Mouse (Mus musculus) midbrain, embryonic 12.5 days (tissue): ENCODE data around the gene Ube2e1. TPM values are rescaled to one million over a fixed set of nuclear protein-coding genes. Genes with fewer than 3 reads are reported as not detected.
A peak's percentile ranks its signal among the peaks of the same experiment; 100 is the strongest.
"Not testable (repeated sequence)": the region's sequence is repeated elsewhere in the genome, so short reads cannot be mapped to it uniquely, and the experiment has no call there.

ENCODE experiments used
- ATAC-seq: fragments of 200-750 bp; cut with Nextera tagmentation; 2 replicates; pipeline ENCODE4 v1.8.0; 2017; ENCODE audit warnings: low read depth, moderate TSS enrichment, moderate library complexity; ENCODE audit not compliant: low FRiP score
- H3K27ac ChIP-seq: fragments of 300-500 bp; sonication (generic); replicated peaks from 2 replicates; pipeline ENCODE4 v1.5.1; 2016; ENCODE audit warnings: mild to moderate bottlenecking
- H3K27me3 ChIP-seq: fragments of 300-500 bp; sonication (generic); 2 replicates; pipeline ENCODE4 v1.6.1; 2016; ENCODE audit warnings: mild to moderate bottlenecking
- H3K36me3 ChIP-seq: fragments of 300-500 bp; sonication (generic); 2 replicates; pipeline ENCODE4 v1.6.1; 2016
- H3K4me1 ChIP-seq: fragments of 300-500 bp; sonication (generic); 2 replicates; pipeline ENCODE4 v1.6.1; 2016
- H3K4me2 ChIP-seq: fragments of 300-500 bp; sonication (generic); replicated peaks from 2 replicates; pipeline ENCODE4 v1.6.1; 2016; ENCODE audit warnings: mild to moderate bottlenecking, moderate library complexity
- H3K4me3 ChIP-seq: fragments of 300-500 bp; sonication (generic); 2 replicates; pipeline ENCODE4 v1.5.1; 2016; ENCODE audit warnings: mild to moderate bottlenecking
- H3K9ac ChIP-seq: fragments of 300-500 bp; sonication (generic); replicated peaks from 2 replicates; pipeline ENCODE4 v1.6.1; 2016; ENCODE audit warnings: mild to moderate bottlenecking, moderate library complexity
- H3K9me3 ChIP-seq: fragments of 300-500 bp; sonication (generic); 2 replicates; pipeline ENCODE4 v1.6.1; 2016; ENCODE audit warnings: mild to moderate bottlenecking
- WGBS: fragments of 180-500 bp; shearing (Covaris S2); methylation state at CpG from one replicate; pipeline ENCODE4 v1.1.7; 2016; 5-methylcytosine and 5-hydroxymethylcytosine counted together
- polyA plus RNA-seq: library from polyadenylated mRNA; unstranded; fragments of >200 nt; fragmentation: Nextera tagmentation; extraction: Ambion mirVana; gene quantifications from 2 replicates; pipeline ENCODE4 v1.2.1, GENCODE M21; 2016

Gene Ube2e1
- polyA plus RNA-seq, 1 experiment from 2014 or later: 189 TPM

- no peaks in the 10 kb centered on the region for H3K4me1 ChIP-seq
- H3K27ac ChIP-seq: no peak overlapping the region
- ATAC-seq: no peak
- no peak overlapping the region for H3K4me2 ChIP-seq
- no peak overlapping the region for H3K4me3 ChIP-seq
- H3K36me3 ChIP-seq: peaks cover 36% of the 10 kb centered on the region
- 91% methylated on average over 5 of the region's 5 CpGs for WGBS
- no peaks in the 10 kb centered on the region for H3K9me3 ChIP-seq
- H3K27me3 ChIP-seq: no peaks in the 10 kb centered on the region
- H3K9ac ChIP-seq: no peak overlapping the region
Observed at GRCm38 (mm10) chr14:18280375-18280774, 51.3 kb downstream of the Ube2e1 start.

GRCm38 (mm10) chr14:18274526-18274925, 57.1 kb downstream of the Ube2e1 start:
- no peaks in the 10 kb centered on the region for H3K27me3 ChIP-seq
- ATAC-seq: no peak
- H3K4me3 ChIP-seq: no peak overlapping the region
- H3K9me3 ChIP-seq: no peaks in the 10 kb centered on the region
- 69% methylated on average over 1 of the region's 1 CpGs for WGBS
- H3K4me1 ChIP-seq: peaks cover 8% of the 10 kb centered on the region
- H3K27ac ChIP-seq: no peak overlapping the region
- H3K36me3 ChIP-seq: peaks cover 21% of the 10 kb centered on the region
- no peak overlapping the region for H3K9ac ChIP-seq
- no peak overlapping the region for H3K4me2 ChIP-seq

GRCm38 (mm10) chr14:18271666-18272065, 60.0 kb downstream of the Ube2e1 start:
- WGBS: 6% methylated on average over 6 of the region's 7 CpGs
- no peak for ATAC-seq
- Histone ChIP-seq H3K4me1 (peaks cover 12% of the 10 kb centered on the region), H3K9me3 (no peaks in the 10 kb centered on the region), H3K4me3 (peak overlapping the region; percentile 93), H3K27ac (no peak overlapping the region), H3K4me2 (peak overlapping the region; percentile 51), H3K36me3 (peaks cover 19% of the 10 kb centered on the region), H3K27me3 (no peaks in the 10 kb centered on the region), H3K9ac (peak overlapping the region; percentile 62; the same call in 1 of the 2 replicates)

- Histone ChIP-seq H3K4me2 (peak within 1 kb of the TSS; percentile 72), H3K27me3 (no peaks in the 10 kb centered on the region), H3K9ac (peak within 1 kb of the TSS; percentile 96), H3K36me3 (peaks cover 20% of the 10 kb centered on the region), H3K27ac (peak within 1 kb of the TSS; percentile 84), H3K4me3 (peak within 1 kb of the TSS; percentile 93), H3K9me3 (no peaks in the 10 kb centered on the region), H3K4me1 (peaks cover 12% of the 10 kb centered on the region)
- WGBS: under 1% methylated on average over 78 of the region's 78 CpGs
- ATAC-seq: peak; percentile 100
Observed at GRCm38 (mm10) chr14:18270529-18271441, 60.9 kb downstream of the Ube2e1 start, which contains the start of the genes Nkiras1 and Rpl15. Nkiras1 (plus strand) TSS chr14:18271136. Rpl15 (minus strand) TSS chr14:18271391.

- H3K4me2 ChIP-seq: peak overlapping the region; percentile 72
- H3K9ac ChIP-seq: peak overlapping the region; percentile 96
- H3K36me3 ChIP-seq: peaks cover 24% of the 10 kb centered on the region
- WGBS: 2% methylated on average over 24 of the region's 24 CpGs
- H3K4me3 ChIP-seq: peak overlapping the region; percentile 93
- not testable (repeated sequence) for H3K9me3 ChIP-seq, ATAC-seq, H3K27me3 ChIP-seq
- H3K27ac ChIP-seq: peak overlapping the region; percentile 84
- H3K4me1 ChIP-seq: peaks cover 12% of the 10 kb centered on the region
Observed at GRCm38 (mm10) chr14:18269947-18270528, 61.6 kb downstream of the Ube2e1 start.

- Histone ChIP-seq H3K4me3 (no peak overlapping the region), H3K27me3 (no peaks in the 10 kb centered on the region), H3K4me2 (no peak overlapping the region), H3K27ac (no peak overlapping the region), H3K36me3 (peaks cover 32% of the 10 kb centered on the region), H3K9me3 (no peaks in the 10 kb centered on the region), H3K4me1 (no peaks in the 10 kb centered on the region), H3K9ac (no peak overlapping the region)
- 77% methylated on average over 4 of the region's 4 CpGs for WGBS
- peak; percentile 20; the same call in 1 of the 2 replicates for ATAC-seq
Observed at GRCm38 (mm10) chr14:18263427-18263826, 68.2 kb downstream of the Ube2e1 start.

GRCm38 (mm10) chr14:18261203-18261602, 70.5 kb downstream of the Ube2e1 start:
- Histone ChIP-seq H3K27me3 (no peaks in the 10 kb centered on the region), H3K9ac (no peak overlapping the region), H3K4me3 (no peak overlapping the region), H3K27ac (no peak overlapping the region), H3K4me1 (no peaks in the 10 kb centered on the region), H3K4me2 (no peak overlapping the region), H3K36me3 (peaks cover 16% of the 10 kb centered on the region; the same call in 1 of the 2 replicates), H3K9me3 (no peaks in the 10 kb centered on the region)
- 86% methylated on average over 3 of the region's 3 CpGs for WGBS
- ATAC-seq: no peak

GRCm38 (mm10) chr14:18242638-18243130, 89.0 kb downstream of the Ube2e1 start:
- no peak overlapping the region for H3K27ac ChIP-seq
- WGBS: 85% methylated on average over 21 of the region's 21 CpGs
- no peak overlapping the region for H3K4me2 ChIP-seq
- H3K36me3 ChIP-seq: no peaks in the 10 kb centered on the region
- no peaks in the 10 kb centered on the region for H3K27me3 ChIP-seq
- H3K4me3 ChIP-seq: no peak overlapping the region
- ATAC-seq: no peak
- no peaks in the 10 kb centered on the region for H3K9me3 ChIP-seq
- H3K9ac ChIP-seq: no peak overlapping the region
- no peaks in the 10 kb centered on the region for H3K4me1 ChIP-seq

- no peak overlapping the region for H3K4me2 ChIP-seq
- no peaks in the 10 kb centered on the region for H3K27me3 ChIP-seq
- H3K27ac ChIP-seq: no peak overlapping the region
- WGBS: 88% methylated on average over 4 of the region's 4 CpGs
- H3K9ac ChIP-seq: no peak overlapping the region
- no peaks in the 10 kb centered on the region for H3K4me1 ChIP-seq
- H3K36me3 ChIP-seq: no peaks in the 10 kb centered on the region
- no peaks in the 10 kb centered on the region for H3K9me3 ChIP-seq
- no peak overlapping the region for H3K4me3 ChIP-seq
- no peak for ATAC-seq
Observed at GRCm38 (mm10) chr14:18241786-18242185, 89.9 kb downstream of the Ube2e1 start.

- Histone ChIP-seq H3K4me1 (no peaks in the 10 kb centered on the region), H3K27me3 (no peaks in the 10 kb centered on the region), H3K4me2 (no peak overlapping the region), H3K9ac (no peak overlapping the region), H3K27ac (no peak overlapping the region), H3K4me3 (no peak overlapping the region), H3K9me3 (no peaks in the 10 kb centered on the region), H3K36me3 (no peaks in the 10 kb centered on the region)
- 75% methylated on average over 7 of the region's 7 CpGs for WGBS
- ATAC-seq: no peak
Observed at GRCm38 (mm10) chr14:18240132-18240531, 91.5 kb downstream of the Ube2e1 start.

- peak; percentile 91 for ATAC-seq
- Histone ChIP-seq H3K36me3 (no peaks in the 10 kb centered on the region), H3K4me2 (peak within 1 kb of the TSS; percentile 77), H3K27me3 (no peaks in the 10 kb centered on the region), H3K4me3 (peak within 1 kb of the TSS; percentile 76), H3K4me1 (no peaks in the 10 kb centered on the region), H3K9ac (peak within 1 kb of the TSS; percentile 59), H3K27ac (peak within 1 kb of the TSS; percentile 60), H3K9me3 (no peaks in the 10 kb centered on the region)
- WGBS: under 1% methylated on average over 54 of the region's 66 CpGs
Observed at GRCm38 (mm10) chr14:18238750-18239731, 92.6 kb downstream of the Ube2e1 start, which contains the start of gene Nr1d2. Nr1d2 (minus strand) TSS chr14:18239127.
